Mouse (Mus musculus) stomach, postnatal 0 days (tissue): Measurements from ENCODE around the gene Gjc1. TPM values are rescaled to one million over a fixed set of nuclear protein-coding genes. Genes with fewer than 3 reads are reported as not detected.
A peak's percentile ranks its signal among the peaks of the same experiment; 100 is the strongest.

Experiments used
- ATAC-seq: fragments of 200-750 bp; cut with Nextera tagmentation; 2 replicates; pipeline ENCODE4 v1.8.0; 2017; ENCODE audit not compliant: low FRiP score, low TSS enrichment
- DNase-seq: peaks from one replicate; pipeline ENCODE4 v3.0.0-alpha.2; 2016; ENCODE audit warnings: low spot score
- H3K27ac ChIP-seq: fragments of 300-500 bp; sonication (generic); replicated peaks from 2 replicates; pipeline ENCODE4 v1.5.1; 2014; ENCODE audit warnings: mild to moderate bottlenecking, control low read depth
- H3K27me3 ChIP-seq: fragments of 300-500 bp; sonication (generic); 2 replicates; pipeline ENCODE4 v1.6.1; 2014; ENCODE audit warnings: low read length; ENCODE audit not compliant: control insufficient read depth, insufficient read depth
- H3K36me3 ChIP-seq: fragments of 300-500 bp; sonication (generic); 2 replicates; pipeline ENCODE4 v1.6.1; 2014; ENCODE audit warnings: low read length, mixed read lengths; ENCODE audit not compliant: control insufficient read depth, insufficient read depth
- H3K4me1 ChIP-seq: fragments of 300-500 bp; sonication (generic); replicated peaks from 2 replicates; pipeline ENCODE4 v1.6.1; 2014; ENCODE audit warnings: antibody characterized with exemption; ENCODE audit not compliant: control insufficient read depth, insufficient read depth
- H3K4me2 ChIP-seq: fragments of 300-500 bp; sonication (generic); replicated peaks from 2 replicates; pipeline ENCODE4 v1.6.1; 2014; ENCODE audit warnings: low read depth, mild to moderate bottlenecking, control low read depth, moderate library complexity
- H3K4me3 ChIP-seq: fragments of 300-500 bp; sonication (generic); 2 replicates; pipeline ENCODE4 v1.5.1; 2014; ENCODE audit warnings: low read depth, low read length, control low read depth
- H3K9ac ChIP-seq: fragments of 300-500 bp; sonication (generic); 2 replicates; pipeline ENCODE4 v1.6.1; 2014; ENCODE audit warnings: mild to moderate bottlenecking, low read length, control low read depth, mixed read lengths
- H3K9me3 ChIP-seq: fragments of 300-500 bp; sonication (generic); 2 replicates; pipeline ENCODE4 v1.6.1; 2016; ENCODE audit warnings: low read length; ENCODE audit not compliant: control insufficient read depth
- CTCF ChIP-seq: IDR thresholded peaks from 2 replicates; pipeline ENCODE4 v1.5.1; 2016; ENCODE audit warnings: antibody characterized with exemption, low read depth, mild to moderate bottlenecking, moderate library complexity
- EP300 ChIP-seq: optimal IDR thresholded peaks from 2 replicates; pipeline ENCODE3; 2016; ENCODE audit warnings: antibody characterized with exemption
- WGBS: fragments of 180-500 bp; shearing (Covaris S2); extraction: QIAGEN DNeasy Blood & Tissue Kit; methylation state at CpG from one replicate; pipeline ENCODE4 v1.1.7; 2014; 5-methylcytosine and 5-hydroxymethylcytosine counted together
- polyA plus RNA-seq: library from polyadenylated mRNA; unstranded; fragments of >200 nt; fragmentation: Nextera tagmentation; extraction: Ambion mirVana; gene quantifications from 2 replicates; pipeline ENCODE4 v1.2.1, GENCODE M21; 2015

Gjc1 gene
- polyA plus RNA-seq, 1 experiment from 2014 or later, result 21.1 TPM

- Histone ChIP-seq H3K9ac (no peak within 1 kb of the TSS), H3K4me3 (no peak within 1 kb of the TSS), H3K4me2 (no peak within 1 kb of the TSS), H3K4me1 (no peaks in the 10 kb centered on the region), H3K36me3 (peaks cover 4% of the 10 kb centered on the region; the same call in 1 of the 2 replicates), H3K27ac (no peak within 1 kb of the TSS), H3K9me3 (no peaks in the 10 kb centered on the region), H3K27me3 (no peaks in the 10 kb centered on the region)
- ATAC-seq (no peak), DNase-seq (no peak)
- TF ChIP-seq EP300, result no peak
- 62% methylated on average over 4 of the region's 4 CpGs for WGBS
Measured at GRCm38 (mm10) chr11:102835549-102835948, 16.0 kb upstream of the Gjc1 start, which contains the start of gene Higd1b. Gene Higd1b, plus strand, starts transcription at chr11:102835849.

GRCm38 (mm10) chr11:102834219-102834618 lies 14.7 kb upstream of the Gjc1 start:
- H3K36me3 ChIP-seq, result peaks cover 4% of the 10 kb centered on the region; the same call in 1 of the 2 replicates
- DNase-seq, result no peak
- no peak overlapping the region for H3K4me2 ChIP-seq
- H3K4me3 ChIP-seq, result no peak overlapping the region
- WGBS, result 67% methylated on average over 10 of the region's 10 CpGs
- H3K9me3 ChIP-seq, result no peaks in the 10 kb centered on the region
- no peak overlapping the region for H3K27ac ChIP-seq
- peak; percentile 26; the same call in 1 of the 2 replicates for ATAC-seq
- no peak overlapping the region for H3K9ac ChIP-seq
- H3K27me3 ChIP-seq, result no peaks in the 10 kb centered on the region
- TF ChIP-seq EP300, result no peak
- H3K4me1 ChIP-seq, result no peaks in the 10 kb centered on the region

- Histone ChIP-seq H3K9ac (no peak overlapping the region), H3K27me3 (no peaks in the 10 kb centered on the region), H3K9me3 (no peaks in the 10 kb centered on the region), H3K36me3 (no peaks in the 10 kb centered on the region), H3K4me1 (no peaks in the 10 kb centered on the region), H3K27ac (no peak overlapping the region), H3K4me2 (no peak overlapping the region), H3K4me3 (no peak overlapping the region)
- peak; percentile 16; the same call in 1 of the 2 replicates for ATAC-seq
- 40% methylated on average over 18 of the region's 18 CpGs for WGBS
- peak; percentile 39 for TF ChIP-seq CTCF
- TF ChIP-seq EP300, result no peak
- peak; percentile 29 for DNase-seq
Measured at GRCm38 (mm10) chr11:102832700-102833297, 13.3 kb upstream of the Gjc1 start.

GRCm38 (mm10) chr11:102830276-102830675 lies 10.8 kb upstream of the Gjc1 start:
- no peak for ATAC-seq
- WGBS, result 68% methylated on average over 4 of the region's 4 CpGs
- no peak for TF ChIP-seq CTCF
- TF ChIP-seq EP300, result no peak
- Histone ChIP-seq H3K4me1 (no peaks in the 10 kb centered on the region), H3K9ac (no peak overlapping the region), H3K4me2 (no peak overlapping the region), H3K9me3 (no peaks in the 10 kb centered on the region), H3K36me3 (no peaks in the 10 kb centered on the region), H3K27me3 (no peaks in the 10 kb centered on the region), H3K27ac (no peak overlapping the region), H3K4me3 (no peak overlapping the region)
- no peak for DNase-seq

GRCm38 (mm10) chr11:102827097-102827496 lies 7.6 kb upstream of the Gjc1 start:
- no peak overlapping the region for H3K4me3 ChIP-seq
- no peak for DNase-seq
- no peak overlapping the region for H3K4me2 ChIP-seq
- no peak overlapping the region for H3K27ac ChIP-seq
- no peaks in the 10 kb centered on the region for H3K4me1 ChIP-seq
- H3K9me3 ChIP-seq, result no peaks in the 10 kb centered on the region
- no peaks in the 10 kb centered on the region for H3K27me3 ChIP-seq
- no peak overlapping the region for H3K9ac ChIP-seq
- TF ChIP-seq EP300, result no peak
- TF ChIP-seq CTCF, result no peak
- H3K36me3 ChIP-seq, result no peaks in the 10 kb centered on the region
- ATAC-seq, result no peak
- 53% methylated on average over 4 of the region's 4 CpGs for whole genome bisulfite sequencing

GRCm38 (mm10) chr11:102826476-102826875 lies 7.0 kb upstream of the Gjc1 start:
- Histone ChIP-seq H3K4me1 (no peaks in the 10 kb centered on the region), H3K27ac (no peak overlapping the region), H3K4me3 (no peak overlapping the region), H3K4me2 (no peak overlapping the region), H3K36me3 (no peaks in the 10 kb centered on the region), H3K27me3 (no peaks in the 10 kb centered on the region), H3K9ac (no peak overlapping the region), H3K9me3 (no peaks in the 10 kb centered on the region)
- DNase-seq (no peak), ATAC-seq (no peak)
- TF ChIP-seq EP300 (no peak), CTCF (no peak)
- WGBS, result 78% methylated on average over 2 of the region's 2 CpGs
